Mouse (Mus musculus) CH12.LX (cell line): ENCODE measurements around the gene Zhx3.

Experiments used
- CHD2 ChIP-seq: IDR thresholded peaks from 2 replicates; pipeline ENCODE4 v1.6.1; 2011; ENCODE audit warnings: low read length, improper control_type of control experiment
- CTCF ChIP-seq, 2 experiments: IDR thresholded peaks in 1 of 2; conservative IDR thresholded peaks in 1 of 2; 2 replicates each; pipeline ENCODE4 v1.5.1; 2011 to 2012; ENCODE audit warnings: low read depth in 2 of 2, low read length in 2 of 2, improper control_type of control experiment in 1 of 2, inconsistent platforms in 1 of 2, mild to moderate bottlenecking in 1 of 2, moderate library complexity in 1 of 2
- EP300 ChIP-seq: IDR thresholded peaks from 2 replicates; pipeline ENCODE4 v1.6.1; 2011; ENCODE audit warnings: low read length, improper control_type of control experiment
- KAT2A ChIP-seq: IDR thresholded peaks from 2 replicates; pipeline ENCODE4 v1.6.1; 2012; ENCODE audit warnings: low read length, improper control_type of control experiment, inconsistent platforms; ENCODE audit not compliant: insufficient replicate concordance
- MAZ ChIP-seq: IDR thresholded peaks from 2 replicates; pipeline ENCODE4 v1.6.1; 2012; ENCODE audit warnings: low read depth, mild to moderate bottlenecking, inconsistent platforms, low read length, improper control_type of control experiment, moderate library complexity
- POLR2A ChIP-seq: IDR thresholded peaks from 2 replicates; pipeline ENCODE4 v1.6.1; 2011; ENCODE audit warnings: low read depth, mild to moderate bottlenecking, improper control_type of control experiment, low read length
- SMC3 ChIP-seq: IDR thresholded peaks from 2 replicates; pipeline ENCODE4 v1.6.1; 2011; ENCODE audit warnings: low read depth, low read length, improper control_type of control experiment
- ZC3H11A ChIP-seq: IDR thresholded peaks from 2 replicates; pipeline ENCODE4 v1.6.1; 2012; ENCODE audit warnings: low read depth, mild to moderate bottlenecking, inconsistent platforms, low read length, improper control_type of control experiment
- ZNF384 ChIP-seq: IDR thresholded peaks from 2 replicates; pipeline ENCODE4 v1.6.1; 2012; ENCODE audit warnings: low read depth, low read length, improper control_type of control experiment, inconsistent platforms

- TF ChIP-seq CTCF (conservative IDR thresholded peaks at IDR 0.05 in 1 of 2, IDR thresholded peaks at IDR 0.05 in 1 of 2; ENCODE audit: low read depth in 2 of 2, low read length in 2 of 2) (no peak), ZNF384 (no peak), EP300 (no peak), KAT2A (no peak), ZC3H11A (no peak), CHD2 (no peak), POLR2A (no peak), MAZ (no peak), SMC3 (no peak)
Observed at GRCm38 (mm10) chr2:160768097-160768695, 104.6 kb downstream of the Zhx3 start.
